Mouse (Mus musculus) CH12.LX (cell line): ENCODE measurements at regions not wholly inside any gene's neighbourhood (a gene's known extent, or its start where the extent isn't known, plus 50 kb on each side); places are given as distances from the start of the nearest gene placed in this dataset.

Source experiments
- DNase-seq: peaks from one replicate; pipeline ENCODE4 v3.0.0-alpha.2; 2013; ENCODE audit errors: extremely low read depth
- H3K27ac ChIP-seq: 2 replicates; pipeline ENCODE4 v1.5.1; 2012; ENCODE audit warnings: low read depth, mild to moderate bottlenecking, control low read depth, moderate library complexity; ENCODE audit not compliant: insufficient read depth
- H3K27me3 ChIP-seq: replicated peaks from 2 replicates; pipeline ENCODE3; 2012; ENCODE audit warnings: inconsistent platforms
- H3K36me3 ChIP-seq, 2 experiments: replicated peaks in 1 of 2; 2 replicates each; pipeline versions ENCODE3 to v1.6.1; 2012; ENCODE audit warnings: inconsistent platforms in 1 of 2, low read length in 1 of 2, mild to moderate bottlenecking in 1 of 2, mixed read lengths in 1 of 2, moderate library complexity in 1 of 2; ENCODE audit not compliant: control insufficient read depth in 1 of 2, insufficient read depth in 1 of 2
- H3K4me1 ChIP-seq, 2 experiments: 2 replicates each; pipeline ENCODE4 v1.6.1; 2012; ENCODE audit warnings: inconsistent platforms in 1 of 2, moderate library complexity in 1 of 2; ENCODE audit not compliant: insufficient read depth in 2 of 2, control insufficient read depth in 1 of 2
- H3K4me2 ChIP-seq: 2 replicates; pipeline ENCODE4 v1.6.1; 2012; ENCODE audit warnings: low read depth, mild to moderate bottlenecking, control low read depth; ENCODE audit not compliant: poor library complexity, insufficient read depth, severe bottlenecking
- H3K4me3 ChIP-seq, 3 experiments: fragments of 150-350 bp in 1 of 3; sonication (generic) in 1 of 3; replicated peaks in 1 of 3; 2 replicates each; pipeline versions ENCODE3 to v1.5.1; 2011 to 2012; ENCODE audit warnings: low read depth in 2 of 3, low read length in 2 of 3, mild to moderate bottlenecking in 2 of 3, moderate library complexity in 2 of 3, control low read depth in 1 of 3, improper control_type of control experiment in 1 of 3, inconsistent platforms in 1 of 3, mixed read lengths in 1 of 3; ENCODE audit not compliant: poor library complexity in 1 of 3
- H3K79me2 ChIP-seq: replicated peaks from 2 replicates; pipeline ENCODE4 v1.6.1; 2012; ENCODE audit warnings: mild to moderate bottlenecking, moderate library complexity; ENCODE audit not compliant: control insufficient read depth, poor library complexity, insufficient read depth, severe bottlenecking; ENCODE audit errors: extremely low read depth
- H3K9ac ChIP-seq: 2 replicates; pipeline ENCODE4 v1.6.1; 2012; ENCODE audit warnings: low read depth, mild to moderate bottlenecking, control low read depth, moderate library complexity; ENCODE audit not compliant: insufficient read depth
- H3K9me3 ChIP-seq: replicated peaks from 2 replicates; pipeline ENCODE3; 2012; ENCODE audit warnings: low read length, inconsistent platforms, mixed read lengths
- CTCF ChIP-seq, 2 experiments: IDR thresholded peaks in 1 of 2; conservative IDR thresholded peaks in 1 of 2; 2 replicates each; pipeline ENCODE4 v1.5.1; 2011 to 2012; ENCODE audit warnings: low read depth in 2 of 2, low read length in 2 of 2, improper control_type of control experiment in 1 of 2, inconsistent platforms in 1 of 2, mild to moderate bottlenecking in 1 of 2, moderate library complexity in 1 of 2
- ELF1 ChIP-seq: IDR thresholded peaks from 2 replicates; pipeline ENCODE4 v1.6.1; 2014; ENCODE audit warnings: low read depth, mild to moderate bottlenecking, inconsistent platforms, low read length, improper control_type of control experiment
- EP300 ChIP-seq: IDR thresholded peaks from 2 replicates; pipeline ENCODE4 v1.6.1; 2011; ENCODE audit warnings: low read length, improper control_type of control experiment
- GABPA ChIP-seq: IDR thresholded peaks from 2 replicates; pipeline ENCODE4 v1.6.1; 2012; ENCODE audit warnings: low read depth, low read length, improper control_type of control experiment, inconsistent platforms; ENCODE audit not compliant: insufficient replicate concordance
- KAT2A ChIP-seq: IDR thresholded peaks from 2 replicates; pipeline ENCODE4 v1.6.1; 2012; ENCODE audit warnings: low read length, improper control_type of control experiment, inconsistent platforms; ENCODE audit not compliant: insufficient replicate concordance
- MAZ ChIP-seq: IDR thresholded peaks from 2 replicates; pipeline ENCODE4 v1.6.1; 2012; ENCODE audit warnings: low read depth, mild to moderate bottlenecking, inconsistent platforms, low read length, improper control_type of control experiment, moderate library complexity
- SIN3A ChIP-seq: IDR thresholded peaks from 2 replicates; pipeline ENCODE4 v1.6.1; 2012; ENCODE audit warnings: low read length, improper control_type of control experiment, inconsistent platforms
- UBTF ChIP-seq: IDR thresholded peaks from 2 replicates; pipeline ENCODE4 v1.6.1; 2012; ENCODE audit warnings: low read depth, mild to moderate bottlenecking, inconsistent platforms, low read length, improper control_type of control experiment, moderate library complexity
- ZKSCAN1 ChIP-seq: IDR thresholded peaks from 2 replicates; pipeline ENCODE4 v1.6.1; 2012; ENCODE audit warnings: low read depth, inconsistent platforms, low read length, improper control_type of control experiment, borderline replicate concordance
- ZMIZ1 ChIP-seq: IDR thresholded peaks from 2 replicates; pipeline ENCODE4 v1.6.1; 2012; ENCODE audit warnings: low read depth, mild to moderate bottlenecking, inconsistent platforms, low read length, improper control_type of control experiment
- dilution Hi-C: fragments of 300-500 bp; cut with MboI; formaldehyde crosslinking; loops from 2 replicates; pipeline ENCODE4 v1.14.3; 2020; ENCODE audit warnings: low sequenced_read_pairs; ENCODE audit not compliant: extremely low pct_unique_long_range_greater_than_20kb, extremely low pct_ligation_motif_present
- in situ Hi-C: fragments of 300-500 bp; cut with MboI; formaldehyde crosslinking; loops from 3 replicates; pipeline ENCODE4 v1.14.3; 2019; ENCODE audit warnings: low sequenced_read_pairs, low pct_ligation_motif_present, low pct_unique_long_range_greater_than_20kb, mixed read lengths

- Histone ChIP-seq H3K27ac (no peak overlapping the region), H3K4me1 (peaks cover 6 to 32% of the 10 kb centered on the region in 2 experiments; a peak in 3 of 4 replicates), H3K4me2 (no peak overlapping the region), H3K27me3 (no peaks in the 10 kb centered on the region), H3K4me3 (no peak overlapping the region), H3K79me2 (no peaks in the 10 kb centered on the region), H3K36me3 (no peaks in the 10 kb centered on the region), H3K9me3 (no peaks in the 10 kb centered on the region), H3K9ac (no peak overlapping the region)
- peak; percentile 74 for DNase-seq
- in situ Hi-C loops, result no loop called here
- no peak for TF ChIP-seq CTCF (conservative IDR thresholded peaks at IDR 0.05 in 1 of 2, IDR thresholded peaks at IDR 0.05 in 1 of 2; ENCODE audit: low read depth in 2 of 2, low read length in 2 of 2)
- no peak for TF ChIP-seq ELF1
- no peak for TF ChIP-seq MAZ
- TF ChIP-seq ZMIZ1, result no peak
- TF ChIP-seq EP300, result 0 out of 2 replicates have a peak, but pooled peaks have one; percentile 13
- dilution Hi-C loops, result no loop called here
These were observed 69.5 kb upstream of the Fbxo11 start for GRCm38 (mm10) chr17:88134546-88134945.

GRCm38 (mm10) chr17:88141538-88141937, 76.4 kb upstream of the Fbxo11 start:
- peaks cover 0 to 12% of the 10 kb centered on the region in 2 experiments; a peak in 2 of 4 replicates for H3K4me1 ChIP-seq
- no peak for DNase-seq
- no peak overlapping the region for H3K4me3 ChIP-seq
- H3K4me2 ChIP-seq, result no peak overlapping the region
- TF ChIP-seq ZKSCAN1, result no peak
- no peak for TF ChIP-seq UBTF
- no peak overlapping the region for H3K27ac ChIP-seq
- H3K27me3 ChIP-seq, result no peaks in the 10 kb centered on the region
- H3K36me3 ChIP-seq, result no peaks in the 10 kb centered on the region
- no peaks in the 10 kb centered on the region for H3K9me3 ChIP-seq
- dilution Hi-C loops, result no loop called here
- no peaks in the 10 kb centered on the region for H3K79me2 ChIP-seq
- no peak overlapping the region for H3K9ac ChIP-seq
- in situ Hi-C loops, result no loop called here

DNA sequence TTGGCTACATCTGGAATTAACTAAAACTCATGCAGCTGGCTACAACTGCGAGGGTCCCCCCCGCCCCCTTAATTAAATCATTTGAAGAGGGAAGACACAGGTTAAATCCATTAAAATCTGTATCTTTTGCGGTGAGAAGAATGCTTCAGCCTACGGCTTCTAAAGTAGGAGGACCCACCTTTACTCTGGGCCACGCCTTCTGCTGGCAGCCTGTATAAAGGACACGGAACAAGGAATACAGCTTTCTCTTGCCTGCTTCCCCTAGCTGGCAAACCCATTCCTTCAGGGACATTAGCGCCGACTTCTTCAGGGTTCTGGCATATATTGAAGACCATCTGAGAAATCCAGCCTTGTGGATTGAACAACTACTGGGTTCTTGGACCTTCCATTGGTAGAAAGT, 76.9 kb upstream of the Fbxo11 start:
- Histone ChIP-seq H3K4me3 (no peak overlapping the region), H3K4me1 (peaks cover 0 to 12% of the 10 kb centered on the region in 2 experiments; a peak in 2 of 4 replicates), H3K9me3 (no peaks in the 10 kb centered on the region), H3K36me3 (no peaks in the 10 kb centered on the region), H3K9ac (no peak overlapping the region), H3K27me3 (no peaks in the 10 kb centered on the region), H3K4me2 (no peak overlapping the region), H3K27ac (no peak overlapping the region), H3K79me2 (no peaks in the 10 kb centered on the region)
- in situ Hi-C loops (no loop called here), dilution Hi-C loops (no loop called here)
- DNase-seq, result no peak
- no peak for TF ChIP-seq ELF1

GRCm38 (mm10) chr17:88142809-88143208, 77.7 kb upstream of the Fbxo11 start:
- no peaks in the 10 kb centered on the region for H3K27me3 ChIP-seq
- no peak for DNase-seq
- TF ChIP-seq GABPA (no peak), CTCF (conservative IDR thresholded peaks at IDR 0.05 in 1 of 2, IDR thresholded peaks at IDR 0.05 in 1 of 2; ENCODE audit: low read depth in 2 of 2, low read length in 2 of 2) (no peak), SIN3A (no peak), KAT2A (no peak)
- TF ChIP-seq, all 38 proteins: peak for 0
- Histone ChIP-seq H3K27ac (no peak overlapping the region), H3K79me2 (no peaks in the 10 kb centered on the region), H3K36me3 (no peaks in the 10 kb centered on the region), H3K9ac (no peak overlapping the region), H3K9me3 (no peaks in the 10 kb centered on the region), H3K4me1 (peaks cover 0 to 12% of the 10 kb centered on the region in 2 experiments; a peak in 2 of 4 replicates), H3K4me2 (no peak overlapping the region), H3K4me3 (no peak overlapping the region)
- dilution Hi-C loops, result no loop called here
- in situ Hi-C loops, result no loop called here
